Mouse (Mus musculus) hindbrain, embryonic 14.5 days (tissue): ENCODE results near the gene Olfr97. TPM values are rescaled to one million over a fixed set of nuclear protein-coding genes. Genes with fewer than 3 reads are reported as not detected.

Experiments used
- polyA plus RNA-seq: library from polyadenylated mRNA; unstranded; fragments of >200 nt; fragmentation: Nextera tagmentation; extraction: Ambion mirVana; gene quantifications from 2 replicates; pipeline ENCODE4 v1.2.1, GENCODE M21; 2014

Olfr97 gene
- polyA plus RNA-seq, 1 experiment from 2014 or later, result not detected

Other genes with a start within 250 kb of the Olfr97 start
- 0.64 and 1.0 TPM in 2 replicates for gene H2-M5, start 247.8 kb downstream of the Olfr97 start, polyA plus RNA-seq
- 225 and 236 TPM in 2 replicates for gene Zfp57, start 236.2 kb downstream of the Olfr97 start, polyA plus RNA-seq
- 2.2 and 3.1 TPM in 2 replicates for gene Mog, start 213.9 kb downstream of the Olfr97 start, polyA plus RNA-seq
- gene Gabbr1, start 191.4 kb downstream of the Olfr97 start, polyA plus RNA-seq, result 114 and 117 TPM in 2 replicates
- not detected in 2 replicates for gene Olfr90, start 148.8 kb downstream of the Olfr97 start, polyA plus RNA-seq
- gene Olfr91, start 139.1 kb downstream of the Olfr97 start, polyA plus RNA-seq, result not detected in 2 replicates
- not detected in 2 replicates for gene Olfr92, start 117.2 kb downstream of the Olfr97 start, polyA plus RNA-seq
- not detected in 2 replicates for gene Olfr93, start 75.8 kb downstream of the Olfr97 start, polyA plus RNA-seq
- not detected in 2 replicates for gene Ubd, start 43.4 kb downstream of the Olfr97 start, polyA plus RNA-seq
- 0.21 TPM in 1 of 2 replicates, not detected in the other for gene Olfr94, start 36.3 kb downstream of the Olfr97 start, polyA plus RNA-seq
- gene Olfr95, start 24.2 kb downstream of the Olfr97 start, polyA plus RNA-seq, result not detected in 2 replicates
- gene Olfr96, start 17.2 kb downstream of the Olfr97 start, polyA plus RNA-seq, result not detected in 2 replicates
- not detected in 2 replicates for gene Olfr98, start 26.4 kb upstream of the Olfr97 start, polyA plus RNA-seq
- 0.90 and 1.8 TPM in 2 replicates for gene H2-M3, start 32.9 kb upstream of the Olfr97 start, polyA plus RNA-seq
- gene Olfr99, start 46.1 kb upstream of the Olfr97 start, polyA plus RNA-seq, result not detected in 2 replicates
- not detected in 2 replicates for gene Olfr101, start 67.0 kb upstream of the Olfr97 start, polyA plus RNA-seq
- gene Olfr102, start 79.7 kb upstream of the Olfr97 start, polyA plus RNA-seq, result not detected in 2 replicates
- gene Olfr103, start 102.4 kb upstream of the Olfr97 start, polyA plus RNA-seq, result not detected in 2 replicates
- not detected in 2 replicates for gene Olfr104-ps, start 122.3 kb upstream of the Olfr97 start, polyA plus RNA-seq
- not detected in 2 replicates for gene Olfr105-ps, start 141.7 kb upstream of the Olfr97 start, polyA plus RNA-seq
- not detected in 2 replicates for gene Olfr106-ps, start 153.1 kb upstream of the Olfr97 start, polyA plus RNA-seq
- gene Olfr107, start 161.9 kb upstream of the Olfr97 start, polyA plus RNA-seq, result not detected in 2 replicates
- gene Olfr108, start 208.2 kb upstream of the Olfr97 start, polyA plus RNA-seq, result not detected in 2 replicates
- not detected in 2 replicates for gene Olfr109, start 221.6 kb upstream of the Olfr97 start, polyA plus RNA-seq
- gene H2-M2, start 246.2 kb upstream of the Olfr97 start, polyA plus RNA-seq, result not detected in 2 replicates